Mouse (Mus musculus) cerebellum, adult 2 months (tissue): ENCODE results near the gene Rita1. TPM values are rescaled to one million over a fixed set of nuclear protein-coding genes. Genes with fewer than 3 reads are reported as not detected.
A peak's percentile ranks its signal among the peaks of the same experiment; 100 is the strongest.

ENCODE experiments used
- DNase-seq, 2 experiments: peaks; one replicate each; pipeline ENCODE4 v3.0.0; 2021
- H3K27ac ChIP-seq: fragments of 200-500 bp; 2 replicates; pipeline ENCODE4 v1.5.1; 2012; ENCODE audit warnings: low read length, control low read depth, inconsistent platforms; ENCODE audit not compliant: insufficient read depth
- H3K27me3 ChIP-seq: fragments of 200-500 bp; 2 replicates; pipeline ENCODE4 v1.6.1; 2012; ENCODE audit warnings: inconsistent platforms, mild to moderate bottlenecking, low read length, moderate library complexity; ENCODE audit not compliant: control insufficient read depth, insufficient read depth
- H3K4me1 ChIP-seq: fragments of 200-500 bp; 2 replicates; pipeline ENCODE4 v1.6.1; 2011; ENCODE audit warnings: low read length; ENCODE audit not compliant: control insufficient read depth, insufficient read depth
- H3K4me3 ChIP-seq: fragments of 200-500 bp; replicated peaks from 2 replicates; pipeline ENCODE3; 2011; ENCODE audit warnings: mild to moderate bottlenecking, low read depth, low read length, control low read depth; ENCODE audit not compliant: insufficient read depth
- CTCF ChIP-seq: fragments of 200-500 bp; IDR thresholded peaks from 2 replicates; pipeline ENCODE4 v1.5.1; 2011; ENCODE audit warnings: low read depth, mild to moderate bottlenecking, control low read depth, low read length, moderate library complexity, borderline replicate concordance; ENCODE audit not compliant: insufficient read depth
- POLR2A ChIP-seq: fragments of 200-500 bp; IDR thresholded peaks from 2 replicates; pipeline ENCODE4 v1.6.1; 2011; ENCODE audit warnings: low read length, control low read depth, borderline replicate concordance; ENCODE audit not compliant: insufficient read depth
- WGBS: fragments of 180-500 bp; shearing (Covaris S2); methylation state at CpG from one replicate; pipeline ENCODE4 v1.1.7; 2018; 5-methylcytosine and 5-hydroxymethylcytosine counted together
- polyA plus RNA-seq: library from polyadenylated mRNA; depleted of rRNA; stranded (reverse); fragments of >200 nt; gene quantifications from 2 replicates; pipeline ENCODE4 v1.2.3, GENCODE M21; 2012

The Rita1 gene
- polyA plus RNA-seq, 1 experiment = 47.3 TPM

GRCm38 (mm10) chr5:120622198-120622851, 9.9 kb upstream of the Rita1 start:
- H3K4me1 ChIP-seq = peaks cover 9% of the 10 kb centered on the region
- 69% methylated on average over 5 of the region's 5 CpGs for WGBS
- no peak overlapping the region for H3K27ac ChIP-seq
- TF ChIP-seq POLR2A = no peak
- peak in 1 of 2 experiments; percentile 8 for DNase-seq
- H3K4me3 ChIP-seq = no peak overlapping the region
- H3K27me3 ChIP-seq = no peaks in the 10 kb centered on the region

GRCm38 (mm10) chr5:120621846-120622197, 9.4 kb upstream of the Rita1 start:
- Histone ChIP-seq H3K4me1 (peaks cover 9% of the 10 kb centered on the region), H3K27me3 (no peaks in the 10 kb centered on the region), H3K27ac (no peak overlapping the region), H3K4me3 (no peak overlapping the region)
- TF ChIP-seq CTCF = no peak
- no peak for TF ChIP-seq POLR2A
- 61% methylated on average over 10 of the region's 10 CpGs for WGBS
- no peak for DNase-seq

- H3K27me3 ChIP-seq = no peaks in the 10 kb centered on the region
- 81% methylated on average over 23 of the region's 23 CpGs for WGBS
- DNase-seq = peak in 1 of 2 experiments; percentile 12
- H3K4me3 ChIP-seq = no peak overlapping the region
- TF ChIP-seq POLR2A (no peak), CTCF (no peak)
- no peak overlapping the region for H3K27ac ChIP-seq
- H3K4me1 ChIP-seq = peaks cover 9% of the 10 kb centered on the region
Observed at GRCm38 (mm10) chr5:120621078-120621765, 8.8 kb upstream of the Rita1 start.

GRCm38 (mm10) chr5:120620375-120621077, 8.1 kb upstream of the Rita1 start:
- Histone ChIP-seq H3K27me3 (no peaks in the 10 kb centered on the region), H3K4me1 (peaks cover 9% of the 10 kb centered on the region), H3K4me3 (no peak overlapping the region), H3K27ac (no peak overlapping the region)
- DNase-seq = peak; percentile 68 to 87
- 66% methylated on average over 18 of the region's 18 CpGs for WGBS
- TF ChIP-seq CTCF = peak; percentile 98
- no peak for TF ChIP-seq POLR2A

- Histone ChIP-seq H3K27me3 (no peaks in the 10 kb centered on the region), H3K4me1 (peaks cover 7% of the 10 kb centered on the region), H3K4me3 (no peak overlapping the region), H3K27ac (no peak overlapping the region)
- peak; percentile 69 to 80 for DNase-seq
- WGBS = 7% methylated on average over 5 of the region's 5 CpGs
- TF ChIP-seq CTCF = peak; percentile 96
- no peak for TF ChIP-seq POLR2A
Observed at GRCm38 (mm10) chr5:120619201-120619600, 6.8 kb upstream of the Rita1 start.

- no peak for DNase-seq
- no peak overlapping the region for H3K27ac ChIP-seq
- H3K4me1 ChIP-seq = peaks cover 4% of the 10 kb centered on the region; the same call in 1 of the 2 replicates
- 86% methylated on average over 12 of the region's 12 CpGs for WGBS
- H3K4me3 ChIP-seq = no peak overlapping the region
- no peaks in the 10 kb centered on the region for H3K27me3 ChIP-seq
- TF ChIP-seq CTCF (no peak), POLR2A (no peak)
Observed at GRCm38 (mm10) chr5:120618778-120619177, 6.4 kb upstream of the Rita1 start.

GRCm38 (mm10) chr5:120615903-120616302, 3.5 kb upstream of the Rita1 start:
- Histone ChIP-seq H3K4me3 (no peak overlapping the region), H3K27me3 (no peaks in the 10 kb centered on the region), H3K27ac (no peak overlapping the region), H3K4me1 (peaks cover 10% of the 10 kb centered on the region; the same call in 1 of the 2 replicates)
- WGBS = 90% methylated on average over 4 of the region's 4 CpGs
- TF ChIP-seq CTCF (peak; percentile 45), POLR2A (no peak)
- DNase-seq = no peak
